Mouse (Mus musculus): ENCODE data around the gene Ankfy1. TPM values are rescaled to one million over a fixed set of nuclear protein-coding genes. Genes with fewer than 3 reads are reported as not detected.
"Not testable (repeated sequence)": the region's sequence is repeated elsewhere in the genome, so short reads cannot be mapped to it uniquely, and the experiment has no call there.

The Ankfy1 gene
- total RNA-seq, 2 experiments from 2014 or later: 29.0 to 36.1 TPM

DNA sequence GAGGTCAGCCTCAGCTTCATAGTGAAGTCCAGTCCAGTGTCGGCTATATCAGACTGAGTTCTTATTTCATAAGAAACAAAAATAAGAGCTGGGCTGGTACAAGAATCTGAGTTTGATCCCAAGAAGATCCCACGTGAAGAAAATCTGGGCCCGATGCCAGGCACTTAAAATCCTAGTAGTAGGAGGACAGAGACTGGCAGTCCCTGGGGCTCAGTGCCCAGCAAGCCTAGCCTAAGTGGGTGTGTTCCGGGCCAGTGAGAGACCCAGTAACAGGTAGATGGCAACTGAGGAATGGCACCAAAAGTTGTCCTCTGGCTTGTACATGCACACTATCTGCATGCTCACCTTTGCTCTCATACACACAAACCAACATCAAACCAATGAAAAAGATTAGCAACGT, 22.9 kb downstream of the Ankfy1 start:
- ATAC-seq (replicated peaks; ENCODE audit: poor library complexity): no peak

DNA sequence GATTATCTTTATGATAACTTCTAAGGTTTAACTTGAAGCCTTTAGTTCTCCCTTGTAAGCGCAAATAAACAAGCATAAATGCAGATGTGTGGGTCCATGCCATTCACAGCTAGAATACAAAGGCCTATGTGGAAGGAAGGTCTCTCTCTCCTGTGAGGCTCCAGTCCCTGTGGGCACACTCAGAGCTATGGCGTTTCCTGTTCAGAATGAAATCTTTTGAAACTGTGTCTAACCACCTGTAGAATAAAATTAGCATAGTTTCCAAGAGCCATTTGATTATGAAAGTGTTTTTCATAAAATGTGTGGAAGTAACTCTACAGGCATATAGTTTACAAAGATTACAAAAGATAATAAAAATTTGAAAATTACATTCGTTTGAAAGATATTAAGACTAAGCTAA, 28.4 kb downstream of the Ankfy1 start:
- no peak for ATAC-seq (replicated peaks; ENCODE audit: poor library complexity)

DNA sequence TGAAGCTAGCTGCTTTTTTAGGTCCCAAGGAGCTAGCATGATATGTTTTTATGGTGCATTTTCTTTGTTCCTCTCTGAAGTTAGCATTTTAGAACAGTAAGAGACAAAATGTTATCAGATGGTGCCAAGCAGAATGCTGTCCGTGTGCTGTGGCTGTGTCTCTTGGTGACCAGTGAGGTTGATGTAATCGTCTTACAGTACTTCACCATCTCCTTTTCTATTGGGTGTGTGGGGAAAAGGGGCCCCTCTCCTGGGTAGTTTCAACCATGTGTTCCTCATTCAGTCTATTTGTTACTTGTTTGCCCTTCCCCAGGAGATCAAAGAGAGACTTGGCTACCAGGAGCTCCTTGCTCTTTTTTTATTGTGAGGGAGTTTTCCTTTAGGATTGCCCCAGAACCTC, 33.4 kb downstream of the Ankfy1 start:
- no peak for ATAC-seq (replicated peaks; ENCODE audit: poor library complexity)

DNA sequence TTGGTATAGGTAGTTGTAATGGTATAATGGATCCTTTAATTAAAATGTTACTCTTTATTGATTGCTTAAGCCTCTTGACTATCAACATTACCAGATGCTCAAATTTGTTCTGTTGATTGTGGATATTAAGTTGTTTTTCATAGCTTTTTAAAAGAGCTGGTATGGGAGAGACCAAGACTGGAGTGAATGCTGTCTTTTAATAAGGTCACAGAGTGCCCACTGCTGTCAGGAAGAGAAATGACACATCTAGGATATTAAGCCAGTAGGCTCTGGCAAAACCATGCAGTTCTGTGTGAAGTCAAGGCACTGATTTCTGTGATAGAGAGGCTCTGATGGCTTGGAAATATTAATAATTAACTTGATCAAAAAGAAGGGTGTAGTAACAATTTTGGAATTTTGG, 34.1 kb downstream of the Ankfy1 start:
- ATAC-seq (replicated peaks; ENCODE audit: poor library complexity): peak; percentile 65

GRCm38 (mm10) chr11:72726023-72726422, 36.2 kb downstream of the Ankfy1 start:
- no peak for ATAC-seq (replicated peaks; ENCODE audit: poor library complexity)

GRCm38 (mm10) chr11:72733736-72734135, 43.9 kb downstream of the Ankfy1 start:
- no peak for ATAC-seq (replicated peaks; ENCODE audit: poor library complexity)

GRCm38 (mm10) chr11:72734840-72735518, 45.2 kb downstream of the Ankfy1 start:
- no peak for ATAC-seq (replicated peaks; ENCODE audit: poor library complexity)

GRCm38 (mm10) chr11:72735519-72735860, 45.7 kb downstream of the Ankfy1 start:
- ATAC-seq (replicated peaks; ENCODE audit: poor library complexity): no peak

- no peak for ATAC-seq (replicated peaks; ENCODE audit: poor library complexity)
These were observed 46.5 kb downstream of the Ankfy1 start for GRCm38 (mm10) chr11:72736320-72736719.

DNA sequence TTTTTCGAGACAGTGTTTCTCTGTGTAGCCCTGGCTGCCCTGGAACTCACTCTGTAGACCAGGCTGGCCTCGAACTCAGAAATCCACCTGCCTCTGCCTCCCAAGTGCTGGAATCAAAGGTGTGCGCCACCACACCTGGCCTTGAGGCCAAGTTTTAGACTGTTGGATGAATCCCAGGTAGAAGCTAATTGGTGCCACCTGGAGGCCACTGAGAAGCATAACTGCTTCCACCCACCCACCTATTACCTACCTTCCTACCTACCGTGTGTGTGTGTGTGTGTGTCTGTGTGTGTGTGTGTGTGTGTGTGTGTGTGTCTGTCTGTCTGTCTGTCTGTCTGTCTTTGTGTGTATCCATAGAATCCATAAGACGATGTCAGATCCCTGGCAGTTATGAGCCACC, 47.7 kb downstream of the Ankfy1 start:
- ATAC-seq (replicated peaks; ENCODE audit: poor library complexity): peak; percentile 46; the same call in 1 of the 2 replicates

GRCm38 (mm10) chr11:72739048-72739447, 49.2 kb downstream of the Ankfy1 start:
- no peak for ATAC-seq (replicated peaks; ENCODE audit: poor library complexity)

- peak; percentile 83 for ATAC-seq (replicated peaks; ENCODE audit: poor library complexity)
These were observed 62.1 kb downstream of the Ankfy1 start for GRCm38 (mm10) chr11:72751956-72752355.

GRCm38 (mm10) chr11:72758316-72758715, 68.5 kb downstream of the Ankfy1 start:
- ATAC-seq (replicated peaks; ENCODE audit: poor library complexity): no peak

DNA sequence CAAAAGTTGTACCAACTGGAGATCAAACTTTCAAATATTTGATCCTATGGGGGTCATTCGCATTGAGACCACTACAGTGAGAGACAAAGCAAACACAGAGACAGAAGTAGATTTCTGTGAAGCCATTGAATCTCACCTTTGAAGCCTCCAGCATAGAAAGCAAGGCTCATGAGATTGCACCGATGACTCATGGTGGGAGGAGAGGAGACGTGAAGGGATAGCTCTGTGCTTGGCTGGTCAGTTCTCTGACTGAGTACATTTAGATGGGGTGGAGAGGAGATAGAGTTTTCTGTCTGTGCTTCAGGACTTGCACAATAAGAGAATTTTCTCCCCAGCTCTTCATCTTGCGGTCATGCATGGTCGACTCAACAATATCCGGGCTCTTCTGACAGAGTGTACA, 69.8 kb downstream of the Ankfy1 start:
- no peak for ATAC-seq (replicated peaks; ENCODE audit: poor library complexity)

GRCm38 (mm10) chr11:72760781-72761180, 71.0 kb downstream of the Ankfy1 start:
- ATAC-seq (replicated peaks; ENCODE audit: poor library complexity): no peak

DNA sequence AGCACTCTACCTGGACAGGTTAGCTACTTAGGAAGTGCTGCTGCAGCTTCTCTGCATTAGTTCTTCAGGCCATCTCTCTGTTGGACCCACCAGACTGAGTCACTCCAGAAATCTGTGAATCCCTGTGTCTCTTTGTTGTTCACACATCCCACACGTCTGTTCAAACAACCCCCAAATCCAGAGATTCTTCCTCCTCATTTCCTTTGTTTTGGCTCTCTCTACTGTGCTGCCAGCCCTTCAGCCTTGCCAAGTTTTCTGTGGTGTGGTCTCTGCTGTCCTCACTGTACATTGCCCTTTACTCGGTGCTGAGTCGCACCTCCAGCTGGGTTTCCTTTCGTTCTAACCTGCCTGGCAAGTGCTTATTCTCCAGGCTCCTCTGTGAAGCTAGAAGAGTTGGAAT, 74.5 kb downstream of the Ankfy1 start:
- no peak for ATAC-seq (replicated peaks; ENCODE audit: poor library complexity)

DNA sequence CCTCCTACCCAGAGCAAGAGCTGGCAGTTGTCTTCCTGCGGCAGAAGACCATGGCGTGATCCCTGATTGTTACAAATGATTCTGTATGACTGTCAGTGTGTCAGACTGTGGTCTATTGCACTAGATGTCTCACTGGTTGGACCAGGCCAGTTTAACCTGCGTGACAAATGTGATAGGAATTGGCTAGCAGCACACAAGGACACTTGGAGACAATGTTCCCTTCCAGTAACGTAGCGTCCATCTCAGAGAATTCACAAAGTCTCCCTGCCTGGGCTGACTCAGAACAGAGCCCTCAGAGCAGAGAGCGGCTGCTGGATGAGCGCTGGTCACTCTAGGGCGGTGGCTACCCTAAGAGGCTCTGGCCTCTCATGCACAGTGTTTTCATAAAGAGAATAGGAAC, 77.9 kb downstream of the Ankfy1 start:
- ATAC-seq (replicated peaks; ENCODE audit: poor library complexity): no peak

DNA sequence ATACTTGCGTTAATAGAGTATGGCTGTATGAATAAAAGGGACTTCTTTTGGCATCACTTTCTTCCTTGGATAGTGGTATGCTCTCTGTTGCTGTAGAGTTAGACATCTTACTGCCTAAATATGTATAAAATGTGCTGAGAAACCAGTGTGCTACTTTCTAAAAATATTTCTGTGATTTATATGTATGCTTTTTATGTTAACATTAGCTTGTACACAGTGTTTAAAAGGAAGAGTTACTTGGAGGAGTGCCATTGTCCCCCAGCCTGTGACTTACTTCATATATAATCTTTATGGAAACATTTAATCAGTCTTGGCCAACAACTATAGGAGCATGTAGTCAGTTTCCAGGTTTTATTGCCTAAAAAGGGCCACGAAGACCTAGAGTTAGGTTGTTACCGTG, 79.3 kb downstream of the Ankfy1 start:
- ATAC-seq (replicated peaks; ENCODE audit: poor library complexity): no peak

- ATAC-seq (replicated peaks; ENCODE audit: poor library complexity): no peak
These were observed 80.5 kb downstream of the Ankfy1 start for GRCm38 (mm10) chr11:72770324-72770723.

DNA sequence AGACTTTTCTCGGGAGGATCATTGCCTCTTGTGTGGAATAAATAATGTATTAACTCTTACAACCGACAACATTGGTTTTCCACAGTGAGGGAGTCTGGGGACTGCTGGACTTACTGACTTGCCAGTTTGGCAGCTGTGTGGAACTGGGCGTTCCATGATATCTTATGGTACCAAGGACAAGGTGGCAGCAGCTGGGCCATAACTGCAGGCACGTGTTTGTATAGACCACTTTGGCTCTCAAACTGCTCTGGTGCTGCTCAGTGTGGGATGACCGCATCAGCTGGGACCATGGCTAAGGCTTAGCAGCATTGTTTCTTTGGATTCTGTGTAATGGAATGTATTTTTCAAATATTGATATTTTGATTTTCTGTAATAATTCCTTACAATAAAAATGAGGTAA, 81.0 kb downstream of the Ankfy1 start:
- no peak for ATAC-seq (replicated peaks; ENCODE audit: poor library complexity)

DNA sequence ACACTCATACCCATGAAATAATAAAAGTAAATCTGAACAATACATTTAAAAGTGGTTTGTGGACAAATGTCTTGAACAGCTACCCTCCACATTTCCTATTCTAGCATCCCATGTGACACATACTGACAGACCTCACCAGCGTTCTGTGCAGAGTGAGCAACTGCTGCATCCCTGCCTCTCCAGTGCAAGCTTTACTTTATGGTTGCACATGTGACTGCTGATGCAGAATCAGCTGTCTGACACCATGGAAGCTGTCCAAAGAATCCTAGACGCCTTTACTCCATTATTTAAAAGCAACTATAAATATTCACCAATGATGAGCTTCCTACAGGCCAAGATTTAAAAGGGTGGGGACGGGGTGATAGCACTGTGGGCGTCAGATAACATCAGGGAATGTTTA, 81.7 kb downstream of the Ankfy1 start:
- no peak for ATAC-seq (replicated peaks; ENCODE audit: poor library complexity)

DNA sequence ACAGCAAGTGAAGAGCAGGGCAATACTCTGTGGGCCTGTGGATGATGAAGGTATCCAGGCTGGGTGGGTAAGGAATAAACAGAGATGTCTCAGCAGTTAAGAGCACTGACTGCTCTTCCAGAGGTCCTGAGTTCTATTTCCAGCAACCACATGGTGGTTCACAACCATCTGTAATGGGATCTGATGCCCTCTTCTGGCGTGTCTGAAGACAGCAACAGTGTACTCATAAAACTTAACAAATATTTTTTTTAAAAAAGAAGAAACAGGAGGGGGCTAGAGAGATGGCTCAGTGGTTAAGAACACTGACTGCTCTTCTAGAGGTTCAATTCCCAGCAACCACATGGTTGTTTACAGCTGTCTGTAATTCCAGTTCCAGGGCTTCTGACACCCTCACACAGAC, 82.8 kb downstream of the Ankfy1 start:
- not testable (repeated sequence) for ATAC-seq (replicated peaks; ENCODE audit: poor library complexity)

- no peak for ATAC-seq (replicated peaks; ENCODE audit: poor library complexity)
These were observed 89.2 kb downstream of the Ankfy1 start for GRCm38 (mm10) chr11:72778957-72779356.

Measured in megakaryocyte progenitor cell, adult 5-6 weeks (primary cell).